Mouse (Mus musculus): ENCODE data around the gene Tex2. TPM values are rescaled to one million over a fixed set of nuclear protein-coding genes. Genes with fewer than 3 reads are reported as not detected.

Gene Tex2
- total RNA-seq (2023): 10 to 100 TPM; 44.7 to 54.2 TPM

DNA sequence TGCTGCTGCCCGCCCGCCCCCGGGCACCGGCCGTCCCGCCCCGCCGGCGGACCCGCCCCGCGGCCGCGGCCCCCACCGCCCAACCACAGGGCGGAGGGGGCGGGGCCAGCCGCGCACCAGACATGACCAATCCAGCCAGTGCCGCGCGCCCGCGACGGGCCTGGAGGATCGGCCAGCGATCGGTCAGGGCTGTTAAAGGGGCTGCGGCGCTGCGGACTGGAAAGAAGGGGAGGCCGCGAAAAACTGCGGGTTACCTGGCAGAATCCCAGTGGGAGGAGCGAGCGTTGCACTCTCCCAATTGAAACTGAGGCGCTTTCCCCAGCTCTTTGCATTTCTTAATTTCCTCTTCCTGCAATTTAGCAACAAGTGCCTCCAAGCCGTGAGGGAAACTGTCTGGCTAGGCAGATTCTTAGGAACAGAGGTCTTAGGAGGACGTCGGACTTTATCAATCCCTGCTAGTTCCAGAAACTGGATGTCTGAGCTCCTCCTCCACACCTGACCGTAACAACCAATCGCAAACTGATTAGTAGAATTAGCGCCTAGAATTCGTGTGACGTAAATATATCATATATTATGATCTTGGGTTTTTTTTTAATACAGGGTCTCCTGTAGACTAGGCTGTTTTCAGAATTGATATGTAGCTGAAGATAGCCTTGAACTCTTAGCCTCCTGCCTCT lies at the start of gene Tex2:
Gene Tex2, minus strand, starts transcription at position 463 of the 677 bp plus-strand sequence.

DNA sequence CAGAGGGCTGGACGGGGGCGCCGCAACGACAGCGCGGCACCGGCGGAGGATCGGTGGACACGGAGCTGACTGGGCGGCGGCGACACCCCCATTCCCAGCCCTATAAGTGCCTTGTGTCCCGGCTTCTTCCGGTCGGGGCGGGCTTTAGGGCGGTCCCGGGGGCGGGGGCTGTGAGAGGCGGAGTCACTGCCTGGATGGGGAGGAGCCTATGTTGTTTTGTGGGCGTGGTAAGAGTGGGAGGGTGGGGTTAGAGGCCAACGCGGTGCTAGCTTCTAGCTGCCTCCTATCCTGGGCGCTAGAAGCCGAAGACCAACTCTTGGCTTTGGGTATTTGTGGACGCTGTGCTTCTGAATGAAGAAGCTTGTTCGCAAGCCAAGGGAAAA lies 125.5 kb downstream of the Tex2 start, which contains the start of gene Ern1:
Gene Ern1, minus strand, starts transcription at position 120 of the 383 bp plus-strand sequence.

Other genes with a start within 250 kb of the Tex2 start
- under 1 TPM; 0.76 to 0.80 TPM for gene Prr29, start 248.0 kb downstream of the Tex2 start, total RNA-seq (2023)
- 10 to 100 TPM; 58.5 to 71.3 TPM for gene Icam2, start 225.3 kb downstream of the Tex2 start, total RNA-seq (2023)
- 10 to 100 TPM; 14.1 to 14.6 TPM for gene Ern1, start 125.6 kb downstream of the Tex2 start, total RNA-seq (2023)
- gene Pecam1, start 137.2 kb upstream of the Tex2 start, total RNA-seq (2023): 100 to 1,000 TPM; 158 to 163 TPM
- 1 to 10 TPM; 7.3 to 8.7 TPM for gene Milr1, start 137.8 kb upstream of the Tex2 start, total RNA-seq (2023)
- 10 to 100 TPM; 41.4 to 43.5 TPM for gene Polg2, start 166.1 kb upstream of the Tex2 start, total RNA-seq (2023)
- gene Ddx5, start 175.8 kb upstream of the Tex2 start, total RNA-seq (2023): 1,000 to 10,000 TPM; 2,745 to 2,752 TPM
- gene Cep95, start 175.8 kb upstream of the Tex2 start, total RNA-seq (2023): 10 to 100 TPM; 38.1 to 40.7 TPM

All from T-cell, adult 66 days (primary cell).